Comparison of ENCODE assay signal across 12 mouse cellular contexts in genomic region chr8:121647511-121648215, GRCm38 (mm10). TPM values are rescaled to one million over a fixed set of nuclear protein-coding genes. Genes with fewer than 3 reads are reported as not detected.
DNase-seq lines count a peak whose midpoint lies in the region; ATAC-seq and TF ChIP-seq lines count a peak whose summit lies in the region.
"Had no signal": no experiment of that assay in that cellular context is flagged by ENCODE, and none has a peak within 500 bp of the region (broad histone marks: within the 10 kb centered on the region; RNA-seq: fewer than 3 reads in every experiment).

No protein-coding gene starts in this region.

- H3K27me3 ChIP-seq in intestine, postnatal 0 days (replicated peaks; ENCODE audit: control insufficient read depth, insufficient read depth, low read length): no peaks in the 10 kb centered on the region
- H3K27me3 ChIP-seq in midbrain, embryonic 15.5 days (replicated peaks): no peaks in the 10 kb centered on the region

- peaks cover 28% of the 10 kb centered on the region for H3K4me1 ChIP-seq in intestine, postnatal 0 days (replicated peaks; ENCODE audit: control insufficient read depth, insufficient read depth, low read length)
- peaks cover 84% of the 10 kb centered on the region for H3K4me1 ChIP-seq in midbrain, embryonic 15.5 days

- no peak for TF ChIP-seq CTCF in intestine, postnatal 0 days (IDR thresholded peaks at IDR 0.05; ENCODE audit: low read depth)

- ATAC-seq in intestine, postnatal 0 days: no peak
- no peak for ATAC-seq in midbrain, embryonic 15.5 days (replicated peaks)

- 73% methylated on average over 12 of the region's 12 CpGs for WGBS in intestine, postnatal 0 days
- 76% methylated on average over 12 of the region's 12 CpGs for WGBS in midbrain, embryonic 15.5 days

- H3K4me3 ChIP-seq in intestine, postnatal 0 days (ENCODE audit: low read depth, low read length): no peak overlapping the region
- H3K4me3 ChIP-seq in midbrain, embryonic 15.5 days: peak overlapping the region; percentile 84

- peak; percentile 48 to 49 for DNase-seq in heart, adult 18-20 months
- no peak for DNase-seq in heart, adult 9 months (ENCODE audit: low spot score in 2 of 2)
- peak; percentile 50 for DNase-seq in MN1 (ENCODE audit: low spot score)
- no peak for DNase-seq in ovary, postnatal 10 days (ENCODE audit: low spot score)
- DNase-seq in Muller cell, postnatal 12 days (ENCODE audit: inconsistent ontology term): no peak
- DNase-seq: cerebellum, adult 9-10 months; lung, postnatal 4 days had no signal

- no peak overlapping the region for H3K9ac ChIP-seq in intestine, postnatal 0 days (ENCODE audit: low read depth, low read length)
- H3K9ac ChIP-seq in midbrain, embryonic 15.5 days: no peak overlapping the region

- 0 out of 2 replicates have a peak, but pooled peaks cover 4% of the 10 kb centered on the region for H3K36me3 ChIP-seq in intestine, postnatal 0 days (ENCODE audit: control insufficient read depth, insufficient read depth)
- H3K36me3 ChIP-seq in midbrain, embryonic 15.5 days (replicated peaks): no peaks in the 10 kb centered on the region

- peak overlapping the region; percentile 60 for H3K27ac ChIP-seq in intestine, postnatal 0 days (ENCODE audit: low read depth, low read length)
- no peak overlapping the region for H3K27ac ChIP-seq in midbrain, embryonic 15.5 days

- peak overlapping the region; percentile 41; the same call in 1 of the 2 replicates for H3K4me2 ChIP-seq in intestine, postnatal 0 days (replicated peaks; ENCODE audit: low read depth)
- H3K4me2 ChIP-seq in midbrain, embryonic 15.5 days: peak overlapping the region; percentile 91
- H3K4me2 ChIP-seq: liver, embryonic 11.5 days had no signal

- H3K9me3 ChIP-seq in intestine, postnatal 0 days (ENCODE audit: control insufficient read depth): no peaks in the 10 kb centered on the region
- H3K9me3 ChIP-seq in midbrain, embryonic 15.5 days: no peaks in the 10 kb centered on the region

RNA-seq across cellular contexts. Expression of gene Zcchc14, which starts 5.0 kb away (rescaled TPM):
- 10 to 100 TPM; 23.3 to 26.5 TPM for total RNA-seq in heart, adult 18-20 months (2021)
- polyA plus RNA-seq in intestine, postnatal 0 days (2015; fragmentation: Nextera tagmentation; extraction: Ambion mirVana): 6.9 and 8.3 TPM in 2 replicates
- 25.4 and 28.0 TPM in 2 replicates for polyA plus RNA-seq in midbrain, embryonic 15.5 days (2015; fragmentation: Nextera tagmentation; extraction: Ambion mirVana)
- total RNA-seq: CH12.LX; granulocyte monocyte progenitor cell, adult 5-6 weeks had no signal

RNA-seq across cellular contexts. Expression of gene Map1lc3b, which starts 57.5 kb away (rescaled TPM):
- 100 to 1,000 TPM; 238 to 264 TPM for total RNA-seq in heart, adult 18-20 months (2021)
- polyA plus RNA-seq in intestine, postnatal 0 days (2015; fragmentation: Nextera tagmentation; extraction: Ambion mirVana): 264 and 267 TPM in 2 replicates
- polyA plus RNA-seq in midbrain, embryonic 15.5 days (2015; fragmentation: Nextera tagmentation; extraction: Ambion mirVana): 372 and 386 TPM in 2 replicates

Comparison
In these comparisons a context has a peak if more than half of its experiments do, and no peak if none do; other contexts are left out.
1. DNase-seq: peak in heart, adult 18-20 months (2 of 2) and MN1 (single experiment); none in heart, adult 9 months (0 of 2), ovary, postnatal 10 days (single experiment) and Muller cell, postnatal 12 days (single experiment).